Mouse (Mus musculus) small intestine, adult 2 months (tissue): ENCODE data around the gene Gins1. TPM values are rescaled to one million over a fixed set of nuclear protein-coding genes. Genes with fewer than 3 reads are reported as not detected.

Experiments used
- H3K27ac ChIP-seq: fragments of 200-500 bp; 2 replicates; pipeline ENCODE4 v1.5.1; 2012; ENCODE audit warnings: low read depth, low read length, control low read depth, inconsistent platforms; ENCODE audit not compliant: insufficient read depth
- H3K27me3 ChIP-seq: fragments of 200-500 bp; 2 replicates; pipeline ENCODE4 v1.6.1; 2012; ENCODE audit warnings: mild to moderate bottlenecking, moderate library complexity, low read length, inconsistent platforms; ENCODE audit not compliant: control insufficient read depth, insufficient read depth
- H3K36me3 ChIP-seq: fragments of 200-500 bp; 2 replicates; pipeline ENCODE4 v1.6.1; 2012; ENCODE audit warnings: mild to moderate bottlenecking, low read length, control low read depth, inconsistent platforms; ENCODE audit not compliant: control insufficient read depth, insufficient read depth
- H3K4me1 ChIP-seq: fragments of 200-500 bp; 2 replicates; pipeline ENCODE4 v1.6.1; 2012; ENCODE audit warnings: low read length, inconsistent platforms, mixed read lengths; ENCODE audit not compliant: control insufficient read depth, insufficient read depth, insufficient read length
- H3K4me3 ChIP-seq: fragments of 200-500 bp; 2 replicates; pipeline ENCODE4 v1.5.1; 2012; ENCODE audit warnings: low read depth, mild to moderate bottlenecking, control low read depth, inconsistent platforms, low read length, moderate library complexity
- CTCF ChIP-seq: fragments of 200-500 bp; IDR thresholded peaks from 2 replicates; pipeline ENCODE4 v1.5.1; 2012; ENCODE audit warnings: low read depth, mild to moderate bottlenecking, control low read depth, inconsistent platforms, low read length, moderate library complexity, mixed read lengths; ENCODE audit not compliant: insufficient replicate concordance, insufficient read length; ENCODE audit errors: extremely low read depth
- POLR2A ChIP-seq: fragments of 200-500 bp; IDR thresholded peaks from 2 replicates; pipeline ENCODE4 v1.6.1; 2012; ENCODE audit warnings: low read depth, mild to moderate bottlenecking, control low read depth, inconsistent platforms, low read length, moderate library complexity
- WGBS: fragments of 180-500 bp; shearing (Covaris S2); methylation state at CpG from one replicate; pipeline ENCODE4 v1.1.7; 2018; 5-methylcytosine and 5-hydroxymethylcytosine counted together
- polyA plus RNA-seq: library from polyadenylated mRNA; depleted of rRNA; stranded (reverse); fragments of >200 nt; gene quantifications from 2 replicates; pipeline ENCODE4 v1.2.3, GENCODE M21; 2012; rRNA removed

The Gins1 gene
- polyA plus RNA-seq, 1 experiment, result 1.0 TPM

DNA sequence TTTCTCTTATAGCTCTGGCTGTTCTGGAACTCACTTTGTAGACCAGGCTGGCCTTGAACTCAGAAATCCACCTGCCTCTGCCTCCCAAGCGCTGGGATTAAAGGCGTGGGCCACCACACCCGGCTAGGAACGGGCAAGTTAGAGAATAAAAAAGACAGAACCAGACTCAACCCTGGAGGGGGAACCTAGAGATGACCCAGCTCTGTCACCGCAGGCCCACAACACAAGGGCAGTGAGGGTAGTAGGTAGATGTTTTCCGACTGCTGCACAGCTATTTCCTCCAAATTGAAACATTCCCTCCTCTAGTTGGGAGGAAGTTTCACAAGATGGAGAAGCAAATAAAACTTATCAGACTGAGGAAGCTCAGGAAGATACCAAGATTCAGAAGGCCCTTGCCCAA lies 72.5 kb downstream of the Gins1 start:
- H3K36me3 ChIP-seq, result no peaks in the 10 kb centered on the region
- 89% methylated on average over 6 of the region's 6 CpGs for WGBS
- TF ChIP-seq POLR2A (no peak), CTCF (no peak)
- no peaks in the 10 kb centered on the region for H3K4me1 ChIP-seq
- no peaks in the 10 kb centered on the region for H3K27me3 ChIP-seq
- no peak overlapping the region for H3K4me3 ChIP-seq
- H3K27ac ChIP-seq, result no peak overlapping the region

DNA sequence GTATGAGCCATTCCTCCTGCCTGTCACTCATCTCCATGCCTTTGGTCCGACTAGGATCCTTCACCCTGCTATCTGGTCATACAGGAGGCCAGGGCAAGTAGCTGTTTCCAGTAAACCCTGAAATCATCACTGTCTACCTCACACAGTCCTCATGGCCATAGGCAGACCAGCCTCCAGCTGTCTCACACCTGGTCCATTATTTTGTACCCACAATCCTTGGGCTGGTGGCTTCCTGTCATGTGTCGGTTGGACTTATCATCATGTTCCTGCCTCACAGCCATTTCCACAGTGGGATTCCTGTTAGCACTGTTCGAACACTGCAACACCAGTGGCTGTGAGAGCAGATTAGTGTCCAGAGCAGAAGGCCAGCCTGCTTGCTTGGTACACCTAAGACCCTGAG lies 73.6 kb downstream of the Gins1 start:
- no peaks in the 10 kb centered on the region for H3K27me3 ChIP-seq
- TF ChIP-seq CTCF (no peak), POLR2A (no peak)
- H3K4me1 ChIP-seq, result no peaks in the 10 kb centered on the region
- no peak overlapping the region for H3K4me3 ChIP-seq
- 96% methylated on average over 3 of the region's 3 CpGs for WGBS
- no peak overlapping the region for H3K27ac ChIP-seq
- H3K36me3 ChIP-seq, result no peaks in the 10 kb centered on the region

DNA sequence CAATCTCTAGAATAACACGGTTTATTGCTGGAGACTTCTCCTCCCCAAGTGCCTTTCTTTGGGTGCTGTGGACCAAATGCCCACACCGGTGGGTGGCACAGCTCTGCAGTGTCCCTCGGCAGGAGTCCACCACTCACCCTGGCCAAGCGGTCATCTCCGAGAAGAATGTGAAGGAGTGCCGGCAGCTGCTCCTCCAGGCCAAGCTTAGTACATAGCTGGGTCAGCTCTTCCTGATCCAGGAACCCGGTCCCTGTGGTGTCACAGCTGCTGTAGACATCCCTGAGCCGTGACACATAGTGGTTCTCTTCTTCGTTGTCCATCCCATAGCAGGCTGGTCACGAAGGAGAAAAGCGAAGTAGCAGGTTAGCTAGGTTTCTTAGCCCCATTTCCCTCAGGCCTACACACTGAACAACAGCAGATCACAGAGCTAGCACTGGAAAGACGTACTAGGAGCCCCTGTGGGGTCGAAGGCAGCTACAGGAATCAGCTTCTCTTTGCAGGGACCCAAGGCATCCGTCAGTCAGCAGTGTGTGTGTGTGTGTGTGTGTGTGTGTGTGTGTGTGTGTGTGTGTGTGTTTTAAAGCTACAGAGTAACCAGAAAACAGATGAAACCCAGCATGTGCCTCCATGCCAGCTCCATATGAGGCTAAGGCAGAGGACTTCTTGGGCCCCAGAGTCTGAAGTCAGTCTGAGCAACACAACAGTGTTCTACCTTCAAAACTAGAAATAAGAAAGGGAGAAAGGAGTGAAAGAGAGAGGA lies 74.8 kb downstream of the Gins1 start:
- Histone ChIP-seq H3K4me3 (no peak overlapping the region), H3K4me1 (no peaks in the 10 kb centered on the region), H3K27ac (no peak overlapping the region), H3K27me3 (no peaks in the 10 kb centered on the region), H3K36me3 (no peaks in the 10 kb centered on the region)
- 88% methylated on average over 14 of the region's 14 CpGs for WGBS
- no peak for TF ChIP-seq POLR2A
- TF ChIP-seq CTCF, result no peak

Other genes starting within 250 kb of the Gins1 start
- gene Acss1, start 236.9 kb upstream of the Gins1 start, polyA plus RNA-seq, result 133 and 151 TPM in 2 replicates
- not detected in 2 replicates for gene Vsx1, start 216.0 kb upstream of the Gins1 start, polyA plus RNA-seq
- gene Entpd6, start 156.4 kb upstream of the Gins1 start, polyA plus RNA-seq, result 11.3 and 19.8 TPM in 2 replicates
- gene Pygb, start 118.7 kb upstream of the Gins1 start, polyA plus RNA-seq, result 15.6 and 20.5 TPM in 2 replicates
- gene Abhd12, start 659 bp upstream of the Gins1 start, polyA plus RNA-seq, result 61.1 and 85.9 TPM in 2 replicates
- 0.43 and 0.84 TPM in 2 replicates for gene Ninl, start 134.0 kb downstream of the Gins1 start, polyA plus RNA-seq
- gene Nanp, start 134.0 kb downstream of the Gins1 start, polyA plus RNA-seq, result 0.95 and 1.5 TPM in 2 replicates
- not detected in 2 replicates for gene Gm14151, start 186.9 kb downstream of the Gins1 start, polyA plus RNA-seq
- not detected in 2 replicates for gene Gm14147, start 192.8 kb downstream of the Gins1 start, polyA plus RNA-seq